In genomic region chr11:112607359-112607758, GRCm38 (mm10) we compare ENCODE assay signal across 24 mouse cellular contexts.
"Had no signal": no experiment of that assay in that cellular context is flagged by ENCODE, and none has a peak within 500 bp of the region (broad histone marks: within the 10 kb centered on the region; RNA-seq: fewer than 3 reads in every experiment).

No protein-coding gene starts in this region.

- H3K4me2 ChIP-seq: heart, embryonic 12.5 days; hindbrain, embryonic 12.5 days; hindbrain, embryonic 14.5 days; intestine, embryonic 15.5 days; limb, embryonic 12.5 days had no signal

- ATAC-seq: hindbrain, embryonic 16.5 days; inflammation-experienced regulatory T-cells, adult 6 months; intestine, embryonic 15.5 days; intestine, postnatal 0 days had no signal

- DNase-seq: gastrocnemius, adult 2 months; gastrocnemius, postnatal 10 days; gastrocnemius, postnatal 25 days; heart, adult 18-20 months; heart, postnatal 10 days; heart, postnatal 4 days; kidney, adult 18-20 months; kidney, adult 8-10 months; kidney, postnatal 10 days; kidney, postnatal 25 days; kidney, postnatal 4 days had no signal

- H3K36me3 ChIP-seq: heart, embryonic 10.5 days; heart, embryonic 12.5 days; hindbrain, embryonic 10.5 days; hindbrain, embryonic 12.5 days; intestine, embryonic 15.5 days; limb, embryonic 10.5 days; limb, embryonic 12.5 days had no signal

- H3K27me3 ChIP-seq: heart, embryonic 12.5 days; hindbrain, embryonic 12.5 days; intestine, embryonic 15.5 days; limb, embryonic 12.5 days had no signal

- H3K9me3 ChIP-seq: heart, embryonic 10.5 days; intestine, embryonic 15.5 days; limb, embryonic 10.5 days had no signal

- H3K27ac ChIP-seq: gastrocnemius, adult 2 months; heart, embryonic 10.5 days; hindbrain, embryonic 10.5 days; hindbrain, embryonic 12.5 days; hindbrain, embryonic 14.5 days; intestine, embryonic 15.5 days; layer of hippocampus, adult 2 months; left cerebral cortex, adult 2 months; limb, embryonic 10.5 days; limb, embryonic 12.5 days had no signal

- H3K4me1 ChIP-seq: heart, embryonic 10.5 days; heart, embryonic 12.5 days; hindbrain, embryonic 10.5 days; hindbrain, embryonic 12.5 days; intestine, embryonic 15.5 days had no signal

- H3K4me3 ChIP-seq: gastrocnemius, adult 2 months; heart, embryonic 10.5 days; heart, embryonic 12.5 days; hindbrain, embryonic 10.5 days; hindbrain, embryonic 12.5 days; intestine, embryonic 15.5 days; layer of hippocampus, adult 2 months; left cerebral cortex, adult 2 months; limb, embryonic 10.5 days; limb, embryonic 12.5 days had no signal

- H3K9ac ChIP-seq: heart, embryonic 12.5 days; hindbrain, embryonic 12.5 days; hindbrain, embryonic 14.5 days; intestine, embryonic 15.5 days; limb, embryonic 12.5 days had no signal
